Mouse (Mus musculus): ENCODE measurements at regions not wholly inside any gene's neighbourhood (a gene's known extent, or its start where the extent isn't known, plus 50 kb on each side); places are given as distances from the start of the nearest gene placed in this dataset.

- Histone ChIP-seq H3K36me3 (ENCODE audit: control insufficient read depth, insufficient read depth) (no peaks in the 10 kb centered on the region), H3K9ac (ENCODE audit: low read depth, low read length) (no peak overlapping the region), H3K4me3 (ENCODE audit: low read depth, low read length) (no peak overlapping the region), H3K4me1 (replicated peaks; ENCODE audit: control insufficient read depth, insufficient read depth, low read length) (0 out of 2 replicates have a peak, but pooled peaks cover 3% of the 10 kb centered on the region), H3K4me2 (replicated peaks; ENCODE audit: low read depth) (no peak overlapping the region), H3K27ac (ENCODE audit: low read depth, low read length) (no peak overlapping the region), H3K27me3 (replicated peaks; ENCODE audit: control insufficient read depth, insufficient read depth, low read length) (no peaks in the 10 kb centered on the region), H3K9me3 (ENCODE audit: control insufficient read depth) (no peaks in the 10 kb centered on the region)
- ATAC-seq: no peak
- WGBS: 44% methylated on average over 4 of the region's 4 CpGs
- no peak for TF ChIP-seq CTCF (IDR thresholded peaks at IDR 0.05; ENCODE audit: low read depth)
Measured at GRCm38 (mm10) chr1:76081700-76082099, 535.6 kb downstream of the Slc4a3 start.

GRCm38 (mm10) chr1:76083273-76084036 is 537.4 kb downstream of the Slc4a3 start:
- TF ChIP-seq CTCF (IDR thresholded peaks at IDR 0.05; ENCODE audit: low read depth): no peak
- no peaks in the 10 kb centered on the region for H3K9me3 ChIP-seq (ENCODE audit: control insufficient read depth)
- no peak for ATAC-seq
- no peaks in the 10 kb centered on the region for H3K27me3 ChIP-seq (replicated peaks; ENCODE audit: control insufficient read depth, insufficient read depth, low read length)
- no peaks in the 10 kb centered on the region for H3K36me3 ChIP-seq (ENCODE audit: control insufficient read depth, insufficient read depth)
- H3K4me1 ChIP-seq (replicated peaks; ENCODE audit: control insufficient read depth, insufficient read depth, low read length): 0 out of 2 replicates have a peak, but pooled peaks cover 3% of the 10 kb centered on the region
- no peak overlapping the region for H3K4me2 ChIP-seq (replicated peaks; ENCODE audit: low read depth)
- 87% methylated on average over 3 of the region's 3 CpGs for WGBS
- no peak overlapping the region for H3K9ac ChIP-seq (ENCODE audit: low read depth, low read length)
- H3K4me3 ChIP-seq (ENCODE audit: low read depth, low read length): no peak overlapping the region
- no peak overlapping the region for H3K27ac ChIP-seq (ENCODE audit: low read depth, low read length)

- ATAC-seq: no peak
- Histone ChIP-seq H3K4me3 (ENCODE audit: low read depth, low read length) (no peak overlapping the region), H3K27ac (ENCODE audit: low read depth, low read length) (no peak overlapping the region), H3K9me3 (ENCODE audit: control insufficient read depth) (no peaks in the 10 kb centered on the region), H3K4me1 (replicated peaks; ENCODE audit: control insufficient read depth, insufficient read depth, low read length) (no peaks in the 10 kb centered on the region), H3K36me3 (ENCODE audit: control insufficient read depth, insufficient read depth) (no peaks in the 10 kb centered on the region), H3K9ac (ENCODE audit: low read depth, low read length) (no peak overlapping the region), H3K4me2 (replicated peaks; ENCODE audit: low read depth) (no peak overlapping the region), H3K27me3 (replicated peaks; ENCODE audit: control insufficient read depth, insufficient read depth, low read length) (no peaks in the 10 kb centered on the region)
- no peak for TF ChIP-seq CTCF (IDR thresholded peaks at IDR 0.05; ENCODE audit: low read depth)
- 52% methylated on average over 5 of the region's 5 CpGs for WGBS
Measured at GRCm38 (mm10) chr1:76091031-76091430, 545.0 kb downstream of the Slc4a3 start.

GRCm38 (mm10) chr1:76113281-76113680 is 567.2 kb downstream of the Slc4a3 start:
- no peak for ATAC-seq
- Histone ChIP-seq H3K4me2 (replicated peaks; ENCODE audit: low read depth) (no peak overlapping the region), H3K4me3 (ENCODE audit: low read depth, low read length) (no peak overlapping the region), H3K27me3 (replicated peaks; ENCODE audit: control insufficient read depth, insufficient read depth, low read length) (no peaks in the 10 kb centered on the region), H3K9me3 (ENCODE audit: control insufficient read depth) (no peaks in the 10 kb centered on the region), H3K4me1 (replicated peaks; ENCODE audit: control insufficient read depth, insufficient read depth, low read length) (no peaks in the 10 kb centered on the region), H3K27ac (ENCODE audit: low read depth, low read length) (no peak overlapping the region), H3K9ac (ENCODE audit: low read depth, low read length) (no peak overlapping the region), H3K36me3 (ENCODE audit: control insufficient read depth, insufficient read depth) (no peaks in the 10 kb centered on the region)
- 76% methylated on average over 3 of the region's 3 CpGs for WGBS
- no peak for TF ChIP-seq CTCF (IDR thresholded peaks at IDR 0.05; ENCODE audit: low read depth)

GRCm38 (mm10) chr1:76120840-76121239 is 574.8 kb downstream of the Slc4a3 start:
- Histone ChIP-seq H3K27me3 (replicated peaks; ENCODE audit: control insufficient read depth, insufficient read depth, low read length) (no peaks in the 10 kb centered on the region), H3K9me3 (ENCODE audit: control insufficient read depth) (no peaks in the 10 kb centered on the region), H3K27ac (ENCODE audit: low read depth, low read length) (no peak overlapping the region), H3K9ac (ENCODE audit: low read depth, low read length) (no peak overlapping the region), H3K4me1 (replicated peaks; ENCODE audit: control insufficient read depth, insufficient read depth, low read length) (no peaks in the 10 kb centered on the region), H3K4me3 (ENCODE audit: low read depth, low read length) (no peak overlapping the region), H3K4me2 (replicated peaks; ENCODE audit: low read depth) (no peak overlapping the region), H3K36me3 (ENCODE audit: control insufficient read depth, insufficient read depth) (no peaks in the 10 kb centered on the region)
- WGBS: 80% methylated on average over 4 of the region's 4 CpGs
- ATAC-seq: no peak
- TF ChIP-seq CTCF (IDR thresholded peaks at IDR 0.05; ENCODE audit: low read depth): no peak

- Histone ChIP-seq H3K27me3 (replicated peaks; ENCODE audit: control insufficient read depth, insufficient read depth, low read length) (no peaks in the 10 kb centered on the region), H3K9ac (ENCODE audit: low read depth, low read length) (no peak overlapping the region), H3K4me3 (ENCODE audit: low read depth, low read length) (no peak overlapping the region), H3K27ac (ENCODE audit: low read depth, low read length) (no peak overlapping the region), H3K4me1 (replicated peaks; ENCODE audit: control insufficient read depth, insufficient read depth, low read length) (no peaks in the 10 kb centered on the region), H3K4me2 (replicated peaks; ENCODE audit: low read depth) (no peak overlapping the region), H3K36me3 (ENCODE audit: control insufficient read depth, insufficient read depth) (no peaks in the 10 kb centered on the region), H3K9me3 (ENCODE audit: control insufficient read depth) (no peaks in the 10 kb centered on the region)
- no peak for TF ChIP-seq CTCF (IDR thresholded peaks at IDR 0.05; ENCODE audit: low read depth)
- 67% methylated on average over 4 of the region's 4 CpGs for WGBS
- ATAC-seq: no peak
Measured at GRCm38 (mm10) chr1:76130353-76130752, 584.3 kb downstream of the Slc4a3 start.
